Mouse (Mus musculus) embryonic facial prominence, embryonic 10.5 days (tissue): ENCODE measurements around the gene Efna3. TPM values are rescaled to one million over a fixed set of nuclear protein-coding genes. Genes with fewer than 3 reads are reported as not detected.

Experiments used
- DNase-seq: peaks from one replicate; pipeline ENCODE4 v3.0.0-alpha.2; 2017; ENCODE audit warnings: low spot score
- H3K27ac ChIP-seq: fragments of 300-500 bp; sonication (generic); replicated peaks from 2 replicates; pipeline ENCODE4 v1.5.1; 2016; ENCODE audit warnings: mild to moderate bottlenecking
- H3K27me3 ChIP-seq: fragments of 300-500 bp; sonication (generic); replicated peaks from 2 replicates; pipeline ENCODE4 v1.6.1; 2016; ENCODE audit warnings: low read depth, mild to moderate bottlenecking; ENCODE audit not compliant: poor library complexity, severe bottlenecking
- H3K36me3 ChIP-seq: fragments of 300-500 bp; sonication (generic); replicated peaks from 2 replicates; pipeline ENCODE4 v1.6.1; 2016; ENCODE audit warnings: mild to moderate bottlenecking, moderate library complexity
- H3K4me1 ChIP-seq: fragments of 300-500 bp; sonication (generic); 2 replicates; pipeline ENCODE4 v1.6.1; 2016
- H3K4me3 ChIP-seq: fragments of 300-500 bp; sonication (generic); 2 replicates; pipeline ENCODE4 v1.5.1; 2016; ENCODE audit warnings: mild to moderate bottlenecking, moderate library complexity
- H3K9me3 ChIP-seq: fragments of 300-500 bp; sonication (generic); 2 replicates; pipeline ENCODE4 v1.6.1; 2016; ENCODE audit warnings: mild to moderate bottlenecking
- WGBS: fragments of 180-500 bp; shearing (Covaris S2); methylation state at CpG from one replicate; pipeline ENCODE4 v1.1.7; 2016; 5-methylcytosine and 5-hydroxymethylcytosine counted together
- polyA plus RNA-seq: library from polyadenylated mRNA; unstranded; fragments of >200 nt; fragmentation: Nextera tagmentation; extraction: Ambion mirVana; gene quantifications from 2 replicates; pipeline ENCODE4 v1.2.1, GENCODE M21; 2016

The Efna3 gene
- polyA plus RNA-seq = 4.5 and 6.8 TPM in 2 replicates

DNA sequence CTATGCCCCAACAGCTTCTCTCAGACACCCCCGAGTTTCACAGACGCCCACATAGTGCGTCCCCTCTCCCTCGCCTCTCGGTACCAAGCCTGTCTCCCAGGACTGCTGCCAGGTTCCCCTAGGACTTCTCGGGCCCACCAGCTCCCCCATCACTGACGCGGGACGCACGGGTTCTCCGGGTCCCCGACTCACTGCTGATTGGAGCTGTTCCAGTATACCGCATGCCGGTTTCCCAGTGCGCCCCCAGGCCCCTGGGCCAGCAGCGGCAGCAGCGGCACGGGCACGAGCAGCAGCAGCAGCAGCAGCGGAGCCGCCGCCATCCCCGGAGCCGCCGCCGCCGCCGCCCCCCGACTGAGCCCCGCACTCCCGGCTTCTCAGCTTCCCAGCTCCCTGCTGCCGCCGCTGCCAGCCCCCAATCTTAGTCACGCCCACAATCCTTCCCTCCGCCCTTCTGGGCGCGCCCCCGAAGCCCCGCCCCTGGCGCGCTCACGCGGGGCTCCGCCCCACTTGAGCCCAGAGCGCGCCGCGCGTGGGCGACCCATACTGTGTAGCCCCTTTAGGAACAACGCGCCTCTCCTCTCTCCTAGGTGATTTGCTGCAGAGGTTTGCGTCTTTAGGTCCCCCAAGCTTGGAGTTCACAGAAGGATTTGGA is at the start of gene Efna3:
Gene Efna3 (minus strand): TSS at position 452 of the 652 bp plus-strand sequence.
- Histone ChIP-seq H3K9me3 (no peaks in the 10 kb centered on the region), H3K4me1 (peaks cover 65% of the 10 kb centered on the region), H3K27me3 (peaks cover 69% of the 10 kb centered on the region), H3K36me3 (no peaks in the 10 kb centered on the region), H3K27ac (peak within 1 kb of the TSS; percentile 65), H3K4me3 (peak within 1 kb of the TSS; percentile 79)
- DNase-seq = peak; percentile 90
- 1% methylated on average over 51 of the region's 53 CpGs for WGBS

DNA sequence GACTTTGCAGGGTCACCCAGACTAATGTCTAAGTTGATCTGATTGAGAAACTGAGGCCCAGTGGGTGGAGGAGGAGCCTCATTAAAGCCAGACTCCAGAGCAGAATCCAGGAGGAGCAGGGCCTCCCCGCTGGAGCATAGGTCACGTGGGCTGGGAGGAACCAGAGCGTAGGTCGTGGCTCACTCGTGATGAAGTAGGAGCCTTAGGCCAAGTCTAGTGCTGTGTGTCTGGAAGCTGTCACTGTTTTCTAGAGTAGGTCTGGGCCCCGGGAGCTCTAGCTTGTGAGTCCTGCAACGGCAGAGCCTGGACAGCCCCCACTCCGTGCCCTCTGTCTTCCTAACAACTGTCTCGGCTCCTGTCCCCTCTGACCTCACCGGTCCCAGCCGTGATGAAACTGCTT is 44.6 kb upstream of the Efna3 start:
- Histone ChIP-seq H3K4me1 (peaks cover 16% of the 10 kb centered on the region), H3K27ac (no peak overlapping the region), H3K36me3 (no peaks in the 10 kb centered on the region), H3K4me3 (no peak overlapping the region), H3K9me3 (no peaks in the 10 kb centered on the region), H3K27me3 (0 out of 2 replicates have a peak, but pooled peaks cover 17% of the 10 kb centered on the region)
- DNase-seq = no peak
- 63% methylated on average over 11 of the region's 11 CpGs for WGBS

DNA sequence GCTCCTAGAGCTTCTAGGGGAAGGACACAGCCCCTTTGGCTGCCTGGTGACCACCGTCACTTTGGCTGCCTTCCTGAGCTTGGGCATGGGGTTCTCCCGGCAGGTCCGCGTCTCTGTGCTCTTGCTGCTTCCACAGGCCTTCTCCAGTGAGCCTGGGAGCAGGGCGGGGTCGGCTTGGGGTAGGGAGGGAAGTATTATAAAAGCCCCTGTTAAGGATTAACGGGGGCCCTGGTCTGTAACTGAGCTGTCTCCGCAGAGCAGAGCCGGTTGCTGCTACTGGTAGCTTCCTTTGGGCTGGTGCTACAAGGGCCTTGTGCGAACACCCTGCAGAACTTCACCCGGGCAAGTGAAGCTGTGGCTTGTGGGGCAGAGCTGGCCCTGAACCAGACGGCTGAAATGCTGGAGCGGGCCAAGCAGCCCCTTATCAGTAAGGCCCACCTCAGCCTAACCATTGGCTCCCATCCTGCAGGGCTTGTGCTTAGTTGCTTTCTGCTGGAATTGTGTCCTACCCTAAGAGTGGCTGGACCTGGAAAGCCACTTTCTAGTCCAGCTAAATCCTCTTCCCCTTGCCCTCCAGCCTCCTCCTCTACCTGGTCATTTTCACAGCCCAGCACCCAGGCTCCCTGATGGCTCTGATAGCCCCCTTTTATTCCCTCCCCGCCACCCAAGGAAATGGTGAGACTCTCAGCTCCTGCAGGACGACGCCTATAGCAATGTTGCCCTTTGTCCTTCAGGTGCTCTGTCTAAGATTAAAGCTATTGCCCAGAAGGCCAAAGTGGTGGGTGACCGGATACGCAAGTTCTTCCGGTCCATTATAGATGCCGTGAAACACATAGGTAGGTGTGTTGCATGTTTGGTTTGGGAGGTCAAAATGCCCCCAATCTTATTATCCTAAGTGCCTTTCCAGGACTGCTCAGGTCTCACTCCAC is 43.0 kb upstream of the Efna3 start:
- H3K4me1 ChIP-seq = peaks cover 16% of the 10 kb centered on the region
- WGBS = 79% methylated on average over 20 of the region's 20 CpGs
- DNase-seq = no peak
- no peaks in the 10 kb centered on the region for H3K36me3 ChIP-seq
- H3K27ac ChIP-seq = no peak overlapping the region
- no peak overlapping the region for H3K4me3 ChIP-seq
- 0 out of 2 replicates have a peak, but pooled peaks cover 17% of the 10 kb centered on the region for H3K27me3 ChIP-seq
- H3K9me3 ChIP-seq = no peaks in the 10 kb centered on the region

DNA sequence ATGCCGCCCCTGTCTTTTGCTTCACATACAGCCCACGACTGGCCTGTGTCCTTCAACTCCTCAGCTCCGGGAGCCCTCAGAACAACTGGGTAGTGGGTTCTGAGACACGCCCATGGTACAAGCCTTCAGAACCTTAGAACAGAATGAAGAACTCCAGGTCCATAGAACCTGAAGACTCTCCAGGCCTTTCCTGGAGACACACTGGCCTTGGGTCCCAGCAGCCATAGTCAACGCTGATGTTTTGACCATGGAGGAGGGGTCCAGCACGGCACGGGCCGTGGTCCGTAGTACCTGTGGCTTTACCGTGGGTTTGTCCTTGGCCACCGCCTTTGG is 42.4 kb upstream of the Efna3 start, which contains the start of gene Dcst1:
Gene Dcst1 (minus strand): TSS at position 101 of the 333 bp plus-strand sequence.
- Histone ChIP-seq H3K36me3 (no peaks in the 10 kb centered on the region), H3K27ac (no peak within 1 kb of the TSS), H3K4me3 (0 out of 2 replicates have a peak within 1 kb of the TSS, but pooled peaks have one; percentile 2), H3K4me1 (peaks cover 16% of the 10 kb centered on the region), H3K27me3 (0 out of 2 replicates have a peak, but pooled peaks cover 17% of the 10 kb centered on the region), H3K9me3 (no peaks in the 10 kb centered on the region)
- 88% methylated on average over 11 of the region's 11 CpGs for WGBS
- DNase-seq = no peak

DNA sequence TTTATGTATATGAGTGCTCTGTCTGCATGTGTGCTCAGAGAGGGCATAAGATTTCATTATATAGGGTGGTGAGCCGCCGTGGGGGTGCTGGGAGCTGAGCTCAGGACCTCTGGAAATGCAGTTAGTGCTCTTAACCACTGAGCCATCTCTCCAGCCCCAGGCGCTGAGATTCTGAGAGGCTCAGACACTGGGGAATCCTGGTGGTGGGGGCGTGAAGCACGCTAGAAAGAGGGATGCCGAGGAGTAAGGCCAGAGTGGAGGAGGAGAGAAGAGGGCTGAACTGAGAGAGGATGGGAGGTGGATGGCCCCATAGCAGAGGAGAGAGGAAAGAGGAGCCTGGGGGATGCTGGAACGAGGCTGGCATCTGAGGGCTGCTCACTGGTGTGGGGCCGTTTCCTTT is 41.9 kb upstream of the Efna3 start:
- Histone ChIP-seq H3K9me3 (no peaks in the 10 kb centered on the region), H3K27me3 (0 out of 2 replicates have a peak, but pooled peaks cover 17% of the 10 kb centered on the region), H3K4me3 (no peak overlapping the region), H3K4me1 (peaks cover 16% of the 10 kb centered on the region), H3K36me3 (no peaks in the 10 kb centered on the region), H3K27ac (no peak overlapping the region)
- WGBS = 60% methylated on average over 8 of the region's 8 CpGs
- no peak for DNase-seq

DNA sequence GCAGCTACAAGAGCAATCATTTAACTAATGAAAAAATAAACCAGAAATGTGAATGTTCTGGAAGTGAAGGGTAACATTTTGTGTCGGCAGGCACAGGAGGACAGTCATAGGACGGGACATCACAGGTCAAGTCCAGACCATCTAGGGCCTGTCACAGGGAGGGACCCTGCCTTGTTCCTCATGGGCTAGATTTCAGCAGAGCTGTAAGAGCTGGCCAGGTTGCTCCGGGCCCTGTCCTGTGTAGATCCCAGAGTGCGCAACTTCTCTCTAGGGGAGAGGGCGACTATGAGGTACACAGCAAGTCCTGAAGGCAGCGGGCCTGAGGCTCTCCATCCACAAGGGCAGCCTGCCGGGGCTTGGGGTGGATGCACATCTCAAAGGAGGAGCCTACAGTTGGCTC is 38.9 kb upstream of the Efna3 start, which contains the start of gene Dcst2:
Gene Dcst2 (plus strand): TSS at position 301 of the 400 bp plus-strand sequence.
- Histone ChIP-seq H3K4me3 (no peak within 1 kb of the TSS), H3K27me3 (0 out of 2 replicates have a peak, but pooled peaks cover 15% of the 10 kb centered on the region), H3K4me1 (peaks cover 5% of the 10 kb centered on the region; the same call in 1 of the 2 replicates), H3K9me3 (no peaks in the 10 kb centered on the region), H3K27ac (no peak within 1 kb of the TSS), H3K36me3 (no peaks in the 10 kb centered on the region)
- WGBS = 86% methylated on average over 7 of the region's 7 CpGs
- DNase-seq = no peak

DNA sequence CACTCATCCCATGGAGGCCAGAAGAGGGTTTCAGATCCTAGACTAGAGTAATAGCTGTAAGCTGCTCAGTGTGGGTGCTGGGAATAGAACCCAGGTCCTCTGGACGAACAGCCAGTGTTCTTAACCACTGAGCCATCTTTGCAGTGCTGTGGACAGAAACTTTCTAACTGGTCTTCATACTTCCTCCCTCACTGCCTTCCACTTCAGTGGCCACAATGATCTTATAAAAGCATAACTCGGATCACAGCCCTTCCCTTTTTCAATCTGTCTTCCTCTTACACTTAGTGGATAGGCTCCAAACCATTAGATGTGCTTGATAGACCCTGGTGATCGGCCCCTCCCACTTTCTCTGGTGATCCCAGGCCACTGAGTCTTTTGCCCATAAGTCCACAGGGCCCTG is 37.5 kb upstream of the Efna3 start:
- Histone ChIP-seq H3K27ac (no peak overlapping the region), H3K9me3 (no peaks in the 10 kb centered on the region), H3K27me3 (peaks cover 14% of the 10 kb centered on the region; the same call in 1 of the 2 replicates), H3K4me3 (no peak overlapping the region), H3K4me1 (peaks cover 2% of the 10 kb centered on the region; the same call in 1 of the 2 replicates), H3K36me3 (no peaks in the 10 kb centered on the region)
- 78% methylated on average over 3 of the region's 3 CpGs for WGBS
- DNase-seq = no peak

DNA sequence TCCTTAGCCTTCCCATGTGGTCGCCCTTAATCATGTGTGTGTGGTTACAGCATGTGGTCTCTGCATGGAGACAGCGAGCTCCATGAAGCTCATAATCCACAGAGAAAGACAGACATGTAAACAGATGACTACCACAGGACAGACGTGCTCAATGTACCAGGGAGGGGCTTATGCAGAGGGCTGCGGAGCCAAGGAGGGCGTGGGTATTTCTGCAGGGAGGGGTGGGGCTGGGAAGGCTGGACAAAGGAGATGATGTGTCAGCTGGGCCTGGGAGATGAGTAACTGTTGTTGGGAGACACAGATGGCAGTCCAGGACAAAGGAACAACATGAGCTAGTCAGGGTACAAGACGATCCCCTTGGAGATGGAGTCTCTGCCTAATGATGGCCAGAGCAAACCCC is 36.9 kb upstream of the Efna3 start:
- DNase-seq = no peak
- Histone ChIP-seq H3K27me3 (peaks cover 13% of the 10 kb centered on the region; the same call in 1 of the 2 replicates), H3K9me3 (no peaks in the 10 kb centered on the region), H3K4me3 (no peak overlapping the region), H3K36me3 (no peaks in the 10 kb centered on the region), H3K27ac (no peak overlapping the region), H3K4me1 (peaks cover 6% of the 10 kb centered on the region)
- 76% methylated on average over 6 of the region's 6 CpGs for WGBS

DNA sequence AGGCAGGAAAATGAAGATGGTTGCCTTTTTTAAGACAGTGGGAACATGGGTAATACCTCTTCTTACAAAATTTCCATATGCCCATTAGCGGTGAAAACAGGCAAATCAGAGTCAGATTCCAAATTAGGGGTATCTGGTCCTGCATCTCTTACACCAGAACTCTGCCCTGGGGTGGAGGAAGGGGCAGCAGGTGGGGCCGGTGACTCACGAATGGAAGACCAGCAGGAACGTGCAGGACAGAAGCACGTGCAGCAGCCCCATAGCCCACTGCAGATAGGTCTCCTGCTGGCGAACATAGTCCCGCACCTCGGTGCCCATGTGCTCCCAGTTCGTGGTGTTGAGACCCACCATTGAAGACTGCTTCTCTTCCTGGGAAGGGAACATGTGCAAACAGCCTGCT is 33.3 kb upstream of the Efna3 start:
- H3K27me3 ChIP-seq = peaks cover 44% of the 10 kb centered on the region
- no peak overlapping the region for H3K27ac ChIP-seq
- WGBS = 73% methylated on average over 9 of the region's 9 CpGs
- no peaks in the 10 kb centered on the region for H3K36me3 ChIP-seq
- H3K9me3 ChIP-seq = no peaks in the 10 kb centered on the region
- no peak overlapping the region for H3K4me3 ChIP-seq
- H3K4me1 ChIP-seq = peaks cover 20% of the 10 kb centered on the region
- no peak for DNase-seq

DNA sequence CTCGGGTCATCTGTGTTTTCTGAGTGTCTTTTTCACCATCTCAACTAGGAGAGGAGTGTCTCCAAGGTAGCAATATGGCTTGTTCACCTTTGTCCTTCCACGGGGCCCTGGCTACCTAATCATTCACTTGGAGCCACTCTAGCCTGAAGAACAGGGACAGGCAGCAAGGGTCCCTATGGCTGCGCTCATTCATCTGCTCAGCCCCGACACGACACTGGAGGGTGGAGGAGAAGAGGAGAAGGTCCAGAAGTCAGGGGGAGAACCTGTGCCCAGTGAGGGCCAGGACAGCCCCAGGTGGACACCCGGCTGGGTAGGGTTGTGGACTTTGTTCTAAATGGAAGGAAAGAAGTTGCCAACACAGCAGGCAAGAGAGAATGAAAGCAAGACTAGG is 32.7 kb upstream of the Efna3 start:
- H3K9me3 ChIP-seq = no peaks in the 10 kb centered on the region
- no peak overlapping the region for H3K27ac ChIP-seq
- H3K27me3 ChIP-seq = peaks cover 50% of the 10 kb centered on the region
- no peaks in the 10 kb centered on the region for H3K36me3 ChIP-seq
- peaks cover 23% of the 10 kb centered on the region for H3K4me1 ChIP-seq
- no peak overlapping the region for H3K4me3 ChIP-seq
- 85% methylated on average over 6 of the region's 6 CpGs for WGBS
- no peak for DNase-seq

DNA sequence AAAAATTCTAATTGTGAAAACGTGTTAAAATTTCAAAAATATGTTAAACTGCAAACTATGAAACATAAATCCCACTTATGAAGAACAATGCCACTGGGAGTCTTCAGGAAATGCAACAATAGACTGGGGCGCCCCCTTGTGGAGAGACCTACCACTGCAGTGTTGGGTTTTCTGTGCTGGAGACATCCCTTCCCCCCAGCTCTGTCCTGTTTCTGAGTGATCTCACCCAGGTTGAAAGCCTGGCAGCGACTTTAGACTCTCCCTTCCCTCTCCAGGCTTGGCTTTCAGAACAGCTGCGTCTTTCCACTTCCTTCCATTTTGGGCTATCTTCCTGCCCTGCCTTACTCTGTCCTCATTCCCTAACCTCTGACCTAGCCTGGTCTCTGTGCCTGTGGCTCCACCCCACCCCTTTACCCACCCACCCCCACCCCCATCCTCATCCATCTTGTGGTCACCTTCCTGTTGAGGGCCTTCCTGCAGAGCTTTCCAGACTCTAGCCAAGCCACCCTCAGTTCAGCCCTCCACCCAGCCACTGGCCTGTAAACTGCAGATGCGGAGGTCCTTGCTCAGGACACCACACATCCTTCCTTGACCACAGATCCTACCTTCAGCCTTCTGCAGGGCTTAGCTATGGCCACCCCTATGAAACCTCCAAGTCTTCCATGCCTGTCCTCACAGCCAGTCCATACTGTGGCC is 32.2 kb upstream of the Efna3 start:
- H3K4me3 ChIP-seq = no peak overlapping the region
- WGBS = 18% methylated on average over 5 of the region's 5 CpGs
- peaks cover 28% of the 10 kb centered on the region for H3K4me1 ChIP-seq
- H3K36me3 ChIP-seq = no peaks in the 10 kb centered on the region
- H3K27ac ChIP-seq = no peak overlapping the region
- no peaks in the 10 kb centered on the region for H3K9me3 ChIP-seq
- H3K27me3 ChIP-seq = peaks cover 55% of the 10 kb centered on the region
- peak; percentile 87 for DNase-seq

DNA sequence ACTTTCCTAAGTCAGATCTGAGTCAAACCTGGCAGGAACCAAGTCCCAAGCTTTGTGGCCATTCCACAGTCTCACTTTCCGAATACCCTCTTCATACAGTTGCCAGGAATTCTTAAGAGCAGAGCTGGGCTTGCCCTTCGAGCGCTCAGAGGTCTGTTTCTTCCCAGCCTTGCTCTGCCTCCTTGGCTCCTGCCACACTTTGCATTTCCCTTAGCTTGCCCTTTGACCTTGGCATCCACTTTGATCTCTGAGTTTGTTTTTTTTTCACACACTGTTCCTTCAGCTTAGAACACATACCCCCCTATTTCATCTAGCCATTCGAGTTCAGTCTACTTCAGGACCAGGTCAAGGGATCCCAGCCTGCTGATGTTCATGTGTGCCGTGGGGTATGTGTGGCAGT is 28.5 kb upstream of the Efna3 start:
- H3K4me1 ChIP-seq = peaks cover 51% of the 10 kb centered on the region
- no peak for DNase-seq
- H3K9me3 ChIP-seq = no peaks in the 10 kb centered on the region

More for the DNA sequence above, 28.5 kb upstream of the Efna3 start:
- 46% methylated on average over 5 of the region's 5 CpGs for WGBS
- H3K36me3 ChIP-seq = peaks cover 8% of the 10 kb centered on the region
- peaks cover 83% of the 10 kb centered on the region for H3K27me3 ChIP-seq
- no peak overlapping the region for H3K4me3 ChIP-seq
- no peak overlapping the region for H3K27ac ChIP-seq
